Mouse (Mus musculus): ENCODE data around the gene Gm5415.
"Not testable (repeated sequence)": the region's sequence is repeated elsewhere in the genome, so short reads cannot be mapped to it uniquely, and the experiment has no call there.

The Gm5415 gene

DNA sequence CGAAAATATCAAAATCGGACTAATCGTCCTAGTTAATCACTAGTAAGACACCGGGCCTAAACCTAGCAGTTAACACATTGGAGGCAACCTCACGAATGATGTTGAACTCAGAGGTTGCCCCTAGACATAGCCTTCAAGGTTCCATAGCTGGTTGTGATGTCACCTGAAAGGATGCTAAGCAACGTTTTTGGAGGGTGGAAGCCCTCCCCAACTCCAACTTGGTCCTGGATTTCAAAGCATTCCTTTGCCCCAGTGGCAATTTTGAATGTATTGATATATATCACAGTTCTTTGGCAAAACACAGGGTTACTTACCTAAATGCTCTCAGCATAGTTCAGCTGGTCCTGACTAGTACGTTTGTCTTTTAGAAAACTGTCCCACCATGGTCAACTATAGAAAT, at the start of gene Gm5415:
Gene Gm5415 (minus strand): TSS at position 101 of the 400 bp plus-strand sequence.
- DNase-seq: not testable (repeated sequence)

DNA sequence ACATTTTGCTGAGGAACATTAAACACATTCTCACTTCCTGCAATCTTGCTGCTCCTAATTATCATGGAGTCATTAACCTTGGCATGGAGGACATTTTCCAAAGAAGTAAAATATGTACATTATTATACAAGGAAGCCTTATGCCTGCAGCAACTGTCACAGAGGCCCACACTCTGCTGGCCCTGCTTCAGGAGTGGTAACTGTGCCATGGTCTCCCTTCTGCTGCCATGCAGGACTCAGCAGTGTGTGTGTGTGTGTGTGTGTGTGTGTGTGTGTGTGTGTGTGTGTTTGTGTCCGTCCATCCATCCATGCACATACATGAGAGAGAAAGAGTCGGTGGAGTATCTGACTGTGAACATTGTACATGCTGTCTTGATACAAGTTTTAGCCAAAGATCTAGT, 21.8 kb upstream of the Gm5415 start:
- DNase-seq: no peak

DNA sequence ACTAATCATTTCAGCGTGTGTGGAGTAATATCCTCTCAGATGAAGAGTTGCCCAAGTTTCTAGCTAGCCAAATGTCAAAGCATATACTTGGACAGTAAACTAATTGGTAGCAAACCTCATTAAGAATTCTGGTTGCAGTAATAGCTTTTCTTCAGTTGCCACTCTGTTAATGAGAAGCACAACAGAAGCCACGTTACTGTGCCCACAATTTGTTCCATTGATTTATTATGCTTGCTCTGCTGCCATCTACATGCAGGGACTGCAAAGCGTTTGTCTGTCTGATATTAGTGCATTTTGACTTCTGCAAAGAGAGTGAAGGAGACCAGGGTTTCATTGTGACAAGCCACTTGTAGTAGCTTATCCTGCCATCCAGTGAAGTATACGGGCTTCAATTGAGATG, 6.8 kb upstream of the Gm5415 start:
- DNase-seq: no peak

- DNase-seq: no peak
Measured at GRCm38 (mm10) chr1:32553459-32553858, 6.4 kb upstream of the Gm5415 start.

- no peak for DNase-seq
Measured at GRCm38 (mm10) chr1:32503381-32503780, 43.7 kb downstream of the Gm5415 start.

Measured in kidney, adult 11 months (tissue).